Mouse (Mus musculus): ENCODE measurements around the gene Mettl7a3. TPM values are rescaled to one million over a fixed set of nuclear protein-coding genes. Genes with fewer than 3 reads are reported as not detected.
"Not testable (repeated sequence)": the region's sequence is repeated elsewhere in the genome, so short reads cannot be mapped to it uniquely, and the experiment has no call there.

Mettl7a3 gene
- 0.09 and 0.12 TPM in 2 replicates for polyA plus RNA-seq (2015; fragmentation: Nextera tagmentation; extraction: Ambion mirVana)

- H3K9me3 ChIP-seq: no peaks in the 10 kb centered on the region
- H3K4me1 ChIP-seq (replicated peaks): no peaks in the 10 kb centered on the region
- H3K4me2 ChIP-seq: no peak within 1 kb of the TSS
- H3K27me3 ChIP-seq: no peaks in the 10 kb centered on the region
- no peak within 1 kb of the TSS for H3K9ac ChIP-seq
- no peaks in the 10 kb centered on the region for H3K36me3 ChIP-seq
- no peak within 1 kb of the TSS for H3K27ac ChIP-seq (replicated peaks)
- 55% methylated on average over 10 of the region's 10 CpGs for WGBS
- ATAC-seq (ENCODE audit: low FRiP score, low read depth): no peak
- no peak within 1 kb of the TSS for H3K4me3 ChIP-seq
Measured at GRCm38 (mm10) chr15:100334629-100335028, at the start of gene Mettl7a3. Gene Mettl7a3, plus strand, starts transcription at chr15:100334929.

GRCm38 (mm10) chr15:100288980-100289379 lies 45.7 kb upstream of the Mettl7a3 start:
- Histone ChIP-seq H3K4me1 (replicated peaks) (no peaks in the 10 kb centered on the region), H3K27ac (replicated peaks) (no peak overlapping the region), H3K36me3 (no peaks in the 10 kb centered on the region), H3K4me2 (no peak overlapping the region), H3K27me3 (no peaks in the 10 kb centered on the region), H3K4me3 (no peak overlapping the region), H3K9me3 (no peaks in the 10 kb centered on the region), H3K9ac (no peak overlapping the region)
- 95% methylated on average over 6 of the region's 6 CpGs for WGBS
- no peak for ATAC-seq (ENCODE audit: low FRiP score, low read depth)

GRCm38 (mm10) chr15:100290858-100291257 lies 43.9 kb upstream of the Mettl7a3 start:
- no peaks in the 10 kb centered on the region for H3K9me3 ChIP-seq
- no peaks in the 10 kb centered on the region for H3K27me3 ChIP-seq
- H3K27ac ChIP-seq (replicated peaks): no peak overlapping the region
- H3K4me3 ChIP-seq: no peak overlapping the region
- no peak overlapping the region for H3K9ac ChIP-seq
- H3K36me3 ChIP-seq: no peaks in the 10 kb centered on the region
- 70% methylated on average over 5 of the region's 5 CpGs for WGBS
- no peak for ATAC-seq (ENCODE audit: low FRiP score, low read depth)
- no peak overlapping the region for H3K4me2 ChIP-seq
- no peaks in the 10 kb centered on the region for H3K4me1 ChIP-seq (replicated peaks)

GRCm38 (mm10) chr15:100292326-100292725 lies 42.4 kb upstream of the Mettl7a3 start:
- H3K27me3 ChIP-seq: no peaks in the 10 kb centered on the region
- H3K4me1 ChIP-seq (replicated peaks): no peaks in the 10 kb centered on the region
- no peak overlapping the region for H3K4me3 ChIP-seq
- no peaks in the 10 kb centered on the region for H3K36me3 ChIP-seq
- H3K27ac ChIP-seq (replicated peaks): no peak overlapping the region
- H3K9me3 ChIP-seq: no peaks in the 10 kb centered on the region
- WGBS: 68% methylated on average over 7 of the region's 7 CpGs
- H3K9ac ChIP-seq: no peak overlapping the region
- no peak for ATAC-seq (ENCODE audit: low FRiP score, low read depth)
- no peak overlapping the region for H3K4me2 ChIP-seq

- Histone ChIP-seq H3K9me3 (no peaks in the 10 kb centered on the region), H3K27me3 (no peaks in the 10 kb centered on the region), H3K4me2 (no peak overlapping the region), H3K4me3 (no peak overlapping the region), H3K27ac (replicated peaks) (no peak overlapping the region), H3K4me1 (replicated peaks) (no peaks in the 10 kb centered on the region), H3K36me3 (no peaks in the 10 kb centered on the region), H3K9ac (no peak overlapping the region)
- 94% methylated on average over 5 of the region's 5 CpGs for WGBS
- no peak for ATAC-seq (ENCODE audit: low FRiP score, low read depth)
Measured at GRCm38 (mm10) chr15:100297856-100298255, 36.9 kb upstream of the Mettl7a3 start.

GRCm38 (mm10) chr15:100300499-100300898 lies 34.2 kb upstream of the Mettl7a3 start:
- Histone ChIP-seq H3K4me2 (no peak overlapping the region), H3K9me3 (no peaks in the 10 kb centered on the region), H3K36me3 (no peaks in the 10 kb centered on the region), H3K27me3 (no peaks in the 10 kb centered on the region), H3K9ac (no peak overlapping the region), H3K4me1 (replicated peaks) (peaks cover 10% of the 10 kb centered on the region), H3K27ac (replicated peaks) (no peak overlapping the region), H3K4me3 (no peak overlapping the region)
- 82% methylated on average over 6 of the region's 6 CpGs for WGBS
- ATAC-seq (ENCODE audit: low FRiP score, low read depth): no peak

GRCm38 (mm10) chr15:100301556-100301955 lies 33.2 kb upstream of the Mettl7a3 start:
- no peak for ATAC-seq (ENCODE audit: low FRiP score, low read depth)
- H3K4me3 ChIP-seq: no peak overlapping the region
- no peak overlapping the region for H3K9ac ChIP-seq
- H3K36me3 ChIP-seq: no peaks in the 10 kb centered on the region
- H3K4me2 ChIP-seq: no peak overlapping the region
- H3K9me3 ChIP-seq: no peaks in the 10 kb centered on the region
- WGBS: 64% methylated on average over 15 of the region's 15 CpGs
- H3K27me3 ChIP-seq: no peaks in the 10 kb centered on the region
- peaks cover 14% of the 10 kb centered on the region for H3K4me1 ChIP-seq (replicated peaks)
- H3K27ac ChIP-seq (replicated peaks): no peak overlapping the region

GRCm38 (mm10) chr15:100303428-100304018 lies 31.2 kb upstream of the Mettl7a3 start:
- Histone ChIP-seq H3K9ac (peak overlapping the region; percentile 48), H3K36me3 (no peaks in the 10 kb centered on the region), H3K27me3 (no peaks in the 10 kb centered on the region), H3K9me3 (no peaks in the 10 kb centered on the region), H3K4me1 (replicated peaks) (peaks cover 14% of the 10 kb centered on the region), H3K4me2 (peak overlapping the region; percentile 71), H3K27ac (replicated peaks) (peak overlapping the region; percentile 87), H3K4me3 (peak overlapping the region; percentile 46)
- WGBS: 54% methylated on average over 8 of the region's 8 CpGs
- ATAC-seq (ENCODE audit: low FRiP score, low read depth): no peak

- no peaks in the 10 kb centered on the region for H3K36me3 ChIP-seq
- 2% methylated on average over 22 of the region's 30 CpGs for WGBS
- H3K4me3 ChIP-seq: peak within 1 kb of the TSS; percentile 46
- H3K4me1 ChIP-seq (replicated peaks): peaks cover 14% of the 10 kb centered on the region
- peak; percentile 65 for ATAC-seq (ENCODE audit: low FRiP score, low read depth)
- H3K9me3 ChIP-seq: no peaks in the 10 kb centered on the region
- H3K27me3 ChIP-seq: no peaks in the 10 kb centered on the region
- H3K9ac ChIP-seq: peak within 1 kb of the TSS; percentile 48
- H3K27ac ChIP-seq (replicated peaks): peak within 1 kb of the TSS; percentile 87
- H3K4me2 ChIP-seq: peak within 1 kb of the TSS; percentile 71
Measured at GRCm38 (mm10) chr15:100304019-100304991, 30.4 kb upstream of the Mettl7a3 start, which contains the start of gene Mettl7a1. Gene Mettl7a1, plus strand, starts transcription at chr15:100304140.

- no peak overlapping the region for H3K9ac ChIP-seq
- H3K36me3 ChIP-seq: no peaks in the 10 kb centered on the region
- 87% methylated on average over 2 of the region's 2 CpGs for WGBS
- peaks cover 14% of the 10 kb centered on the region for H3K4me1 ChIP-seq (replicated peaks)
- no peaks in the 10 kb centered on the region for H3K9me3 ChIP-seq
- H3K4me3 ChIP-seq: no peak overlapping the region
- no peak overlapping the region for H3K4me2 ChIP-seq
- H3K27me3 ChIP-seq: no peaks in the 10 kb centered on the region
- no peak overlapping the region for H3K27ac ChIP-seq (replicated peaks)
- no peak for ATAC-seq (ENCODE audit: low FRiP score, low read depth)
Measured at GRCm38 (mm10) chr15:100306201-100306600, 28.5 kb upstream of the Mettl7a3 start.

- not testable (repeated sequence) for H3K27me3 ChIP-seq; H3K36me3 ChIP-seq; H3K4me2 ChIP-seq; H3K9ac ChIP-seq; H3K9me3 ChIP-seq; H3K4me3 ChIP-seq; ATAC-seq (ENCODE audit: low FRiP score, low read depth); H3K27ac ChIP-seq (replicated peaks)
- peaks cover 14% of the 10 kb centered on the region for H3K4me1 ChIP-seq (replicated peaks)
- WGBS: 51% methylated on average over 11 of the region's 11 CpGs
Measured at GRCm38 (mm10) chr15:100307438-100308096, 27.2 kb upstream of the Mettl7a3 start.

- Histone ChIP-seq H3K27ac (replicated peaks) (no peak overlapping the region), H3K4me1 (replicated peaks) (no peaks in the 10 kb centered on the region), H3K27me3 (no peaks in the 10 kb centered on the region), H3K4me3 (no peak overlapping the region), H3K36me3 (no peaks in the 10 kb centered on the region), H3K4me2 (no peak overlapping the region), H3K9me3 (no peaks in the 10 kb centered on the region), H3K9ac (no peak overlapping the region)
- no peak for ATAC-seq (ENCODE audit: low FRiP score, low read depth)
- WGBS: 92% methylated on average over 2 of the region's 2 CpGs
Measured at GRCm38 (mm10) chr15:100312346-100312745, 22.4 kb upstream of the Mettl7a3 start.
